Mouse (Mus musculus) CH12.LX (cell line): Measurements from ENCODE around the gene Sacs. TPM values are rescaled to one million over a fixed set of nuclear protein-coding genes. Genes with fewer than 3 reads are reported as not detected.
"Not testable (repeated sequence)": the region's sequence is repeated elsewhere in the genome, so short reads cannot be mapped to it uniquely, and the experiment has no call there.

Experiments
- DNase-seq: peaks from one replicate; pipeline ENCODE4 v3.0.0-alpha.2; 2013; ENCODE audit errors: extremely low read depth
- H3K27ac ChIP-seq: 2 replicates; pipeline ENCODE4 v1.5.1; 2012; ENCODE audit warnings: low read depth, mild to moderate bottlenecking, control low read depth, moderate library complexity; ENCODE audit not compliant: insufficient read depth
- H3K27me3 ChIP-seq: replicated peaks from 2 replicates; pipeline ENCODE3; 2012; ENCODE audit warnings: inconsistent platforms
- H3K36me3 ChIP-seq, 2 experiments: replicated peaks in 1 of 2; 2 replicates each; pipeline versions ENCODE3 to v1.6.1; 2012; ENCODE audit warnings: inconsistent platforms in 1 of 2, low read length in 1 of 2, mild to moderate bottlenecking in 1 of 2, mixed read lengths in 1 of 2, moderate library complexity in 1 of 2; ENCODE audit not compliant: control insufficient read depth in 1 of 2, insufficient read depth in 1 of 2
- H3K4me1 ChIP-seq, 2 experiments: 2 replicates each; pipeline ENCODE4 v1.6.1; 2012; ENCODE audit warnings: inconsistent platforms in 1 of 2, moderate library complexity in 1 of 2; ENCODE audit not compliant: insufficient read depth in 2 of 2, control insufficient read depth in 1 of 2
- H3K4me2 ChIP-seq: 2 replicates; pipeline ENCODE4 v1.6.1; 2012; ENCODE audit warnings: low read depth, mild to moderate bottlenecking, control low read depth; ENCODE audit not compliant: poor library complexity, insufficient read depth, severe bottlenecking
- H3K4me3 ChIP-seq, 3 experiments: fragments of 150-350 bp in 1 of 3; sonication (generic) in 1 of 3; replicated peaks in 1 of 3; 2 replicates each; pipeline versions ENCODE3 to v1.5.1; 2011 to 2012; ENCODE audit warnings: low read depth in 2 of 3, low read length in 2 of 3, mild to moderate bottlenecking in 2 of 3, moderate library complexity in 2 of 3, control low read depth in 1 of 3, improper control_type of control experiment in 1 of 3, inconsistent platforms in 1 of 3, mixed read lengths in 1 of 3; ENCODE audit not compliant: poor library complexity in 1 of 3
- H3K79me2 ChIP-seq: replicated peaks from 2 replicates; pipeline ENCODE4 v1.6.1; 2012; ENCODE audit warnings: mild to moderate bottlenecking, moderate library complexity; ENCODE audit not compliant: control insufficient read depth, poor library complexity, insufficient read depth, severe bottlenecking; ENCODE audit errors: extremely low read depth
- H3K9ac ChIP-seq: 2 replicates; pipeline ENCODE4 v1.6.1; 2012; ENCODE audit warnings: low read depth, mild to moderate bottlenecking, control low read depth, moderate library complexity; ENCODE audit not compliant: insufficient read depth
- H3K9me3 ChIP-seq: replicated peaks from 2 replicates; pipeline ENCODE3; 2012; ENCODE audit warnings: low read length, inconsistent platforms, mixed read lengths
- EP300 ChIP-seq: IDR thresholded peaks from 2 replicates; pipeline ENCODE4 v1.6.1; 2011; ENCODE audit warnings: low read length, improper control_type of control experiment
- HCFC1 ChIP-seq: IDR thresholded peaks from 2 replicates; pipeline ENCODE4 v1.6.1; 2012; ENCODE audit warnings: low read depth, mild to moderate bottlenecking, inconsistent platforms, low read length, improper control_type of control experiment
- MAFK ChIP-seq: IDR thresholded peaks from 2 replicates; pipeline ENCODE4 v1.6.1; 2011; ENCODE audit warnings: low read length, improper control_type of control experiment; ENCODE audit not compliant: insufficient replicate concordance
- MAX ChIP-seq: IDR thresholded peaks from 2 replicates; pipeline ENCODE4 v1.6.1; 2011; ENCODE audit warnings: low read length, improper control_type of control experiment
- MAZ ChIP-seq: IDR thresholded peaks from 2 replicates; pipeline ENCODE4 v1.6.1; 2012; ENCODE audit warnings: low read depth, mild to moderate bottlenecking, inconsistent platforms, low read length, improper control_type of control experiment, moderate library complexity
- MYC ChIP-seq: IDR thresholded peaks from 2 replicates; pipeline ENCODE4 v1.6.1; 2011; ENCODE audit warnings: low read depth, mild to moderate bottlenecking, improper control_type of control experiment, low read length
- SIN3A ChIP-seq: IDR thresholded peaks from 2 replicates; pipeline ENCODE4 v1.6.1; 2012; ENCODE audit warnings: low read length, improper control_type of control experiment, inconsistent platforms
- TBP ChIP-seq: conservative IDR thresholded peaks from 2 replicates; pipeline ENCODE4 v1.6.1; 2011; ENCODE audit warnings: low read depth, low read length, improper control_type of control experiment
- UBTF ChIP-seq: IDR thresholded peaks from 2 replicates; pipeline ENCODE4 v1.6.1; 2012; ENCODE audit warnings: low read depth, mild to moderate bottlenecking, inconsistent platforms, low read length, improper control_type of control experiment, moderate library complexity
- USF2 ChIP-seq: conservative IDR thresholded peaks from 2 replicates; pipeline ENCODE4 v1.6.1; 2011; ENCODE audit warnings: low read depth, low read length, improper control_type of control experiment
- ZNF384 ChIP-seq: IDR thresholded peaks from 2 replicates; pipeline ENCODE4 v1.6.1; 2012; ENCODE audit warnings: low read depth, low read length, improper control_type of control experiment, inconsistent platforms
- dilution Hi-C: fragments of 300-500 bp; cut with MboI; formaldehyde crosslinking; loops from 2 replicates; pipeline ENCODE4 v1.14.3; 2020; ENCODE audit warnings: low sequenced_read_pairs; ENCODE audit not compliant: extremely low pct_unique_long_range_greater_than_20kb, extremely low pct_ligation_motif_present
- in situ Hi-C: fragments of 300-500 bp; cut with MboI; formaldehyde crosslinking; loops from 3 replicates; pipeline ENCODE4 v1.14.3; 2019; ENCODE audit warnings: low sequenced_read_pairs, low pct_ligation_motif_present, low pct_unique_long_range_greater_than_20kb, mixed read lengths
- polyA plus RNA-seq: library from polyadenylated mRNA; unstranded; fragments of >175 nt; gene quantifications from 2 replicates; pipeline ENCODE4 v1.2.1, GENCODE M21; 2012; ENCODE audit warnings: low read depth; ENCODE audit not compliant: insufficient read length
- total RNA-seq, 2 experiments: library from RNA; depleted of rRNA; stranded (reverse); fragments of 300-350 nt in 1 of 2; fragments of >200 nt in 1 of 2; gene quantifications; 2 replicates each; pipeline ENCODE4 v1.2.3; 2012 to 2014

Gene Sacs
- total and polyA plus RNA-seq, 3 experiments, result 5.3 to 6.7 (median 6.6) TPM

GRCm38 (mm10) chr14:61155687-61156086 lies 17.4 kb downstream of the Sacs start:
- TF ChIP-seq EP300 (no peak), UBTF (no peak)
- TF ChIP-seq, all 38 proteins: peak for 0
- in situ Hi-C loops, result no loop called here
- H3K27me3 ChIP-seq, result no peaks in the 10 kb centered on the region
- dilution Hi-C loops, result no loop called here
- no peaks in the 10 kb centered on the region for H3K36me3 ChIP-seq
- no peak overlapping the region for H3K9ac ChIP-seq
- no peak overlapping the region for H3K4me3 ChIP-seq
- H3K79me2 ChIP-seq, result no peaks in the 10 kb centered on the region
- no peak overlapping the region for H3K27ac ChIP-seq
- H3K4me1 ChIP-seq, result peaks cover 0 to 13% of the 10 kb centered on the region in 2 experiments; a peak in 2 of 4 replicates
- H3K4me2 ChIP-seq, result no peak overlapping the region
- no peaks in the 10 kb centered on the region for H3K9me3 ChIP-seq
- no peak for DNase-seq

GRCm38 (mm10) chr14:61157426-61157825 lies 19.2 kb downstream of the Sacs start:
- H3K27ac ChIP-seq, H3K79me2 ChIP-seq, H3K9me3 ChIP-seq, H3K9ac ChIP-seq, H3K36me3 ChIP-seq, H3K27me3 ChIP-seq, DNase-seq, H3K4me3 ChIP-seq, H3K4me2 ChIP-seq, in situ Hi-C loops, dilution Hi-C loops: not testable (repeated sequence)
- peaks cover 4 to 24% of the 10 kb centered on the region in 2 experiments; a peak in 3 of 4 replicates for H3K4me1 ChIP-seq

- no peak for DNase-seq
- H3K27me3 ChIP-seq, result no peaks in the 10 kb centered on the region
- no peaks in the 10 kb centered on the region for H3K9me3 ChIP-seq
- H3K36me3 ChIP-seq, result no peaks in the 10 kb centered on the region
- H3K4me2 ChIP-seq, result no peak overlapping the region
- in situ Hi-C loops, result no loop called here
- H3K4me1 ChIP-seq, result peaks cover 4 to 12% of the 10 kb centered on the region in 2 experiments; a peak in 3 of 4 replicates
- no peaks in the 10 kb centered on the region for H3K79me2 ChIP-seq
- dilution Hi-C loops, result no loop called here
- TF ChIP-seq USF2 (no peak), MAZ (no peak), MAFK (no peak), EP300 (no peak), ZNF384 (no peak), MAX (no peak), MYC (no peak), HCFC1 (no peak), TBP (no peak), SIN3A (no peak)
- no peak overlapping the region for H3K4me3 ChIP-seq
- H3K9ac ChIP-seq, result no peak overlapping the region
- no peak overlapping the region for H3K27ac ChIP-seq
These were observed 22.7 kb downstream of the Sacs start for GRCm38 (mm10) chr14:61160920-61161319.
